Mouse (Mus musculus) MEL (cell line): Measurements from ENCODE around the gene Fnip2.

Experiments used
- CTCF ChIP-seq, 3 experiments: IDR thresholded peaks in 2 of 3; conservative IDR thresholded peaks in 1 of 3; 2 replicates each; pipeline ENCODE4 v1.5.1; 2011 to 2012; ENCODE audit warnings: low read length in 3 of 3, low read depth in 2 of 3, mild to moderate bottlenecking in 2 of 3, improper control_type of control experiment in 1 of 3, inconsistent platforms in 1 of 3, mixed read lengths in 1 of 3, moderate library complexity in 1 of 3; ENCODE audit not compliant: control insufficient read depth in 1 of 3, insufficient read depth in 1 of 3, poor library complexity in 1 of 3, severe bottlenecking in 1 of 3
- EP300 ChIP-seq, 2 experiments: IDR thresholded peaks; 2 replicates each; pipeline ENCODE4 v1.6.1; 2011; ENCODE audit warnings: improper control_type of control experiment in 2 of 2, low read length in 2 of 2, low read depth in 1 of 2, mild to moderate bottlenecking in 1 of 2
- HCFC1 ChIP-seq: IDR thresholded peaks from 2 replicates; pipeline ENCODE4 v1.6.1; 2012; ENCODE audit warnings: low read depth, mild to moderate bottlenecking, inconsistent platforms, low read length, improper control_type of control experiment, moderate library complexity
- MAX ChIP-seq: IDR thresholded peaks from 2 replicates; pipeline ENCODE4 v1.6.1; 2011; ENCODE audit warnings: low read length, improper control_type of control experiment
- MXI1 ChIP-seq: IDR thresholded peaks from 2 replicates; pipeline ENCODE4 v1.6.1; 2011; ENCODE audit warnings: mild to moderate bottlenecking, low read depth, low read length, improper control_type of control experiment
- MYC ChIP-seq: IDR thresholded peaks from 2 replicates; pipeline ENCODE4 v1.6.1; 2011; ENCODE audit warnings: low read depth, mild to moderate bottlenecking, low read length, improper control_type of control experiment, moderate library complexity
- RAD21 ChIP-seq: IDR thresholded peaks from 2 replicates; pipeline ENCODE4 v1.6.1; 2011; ENCODE audit warnings: mild to moderate bottlenecking, low read depth, low read length, improper control_type of control experiment
- ZC3H11A ChIP-seq: IDR thresholded peaks from 2 replicates; pipeline ENCODE4 v1.6.1; 2012; ENCODE audit warnings: low read depth, mild to moderate bottlenecking, inconsistent platforms, low read length, improper control_type of control experiment
- ZNF384 ChIP-seq: IDR thresholded peaks from 2 replicates; pipeline ENCODE4 v1.6.1; 2012; ENCODE audit warnings: low read depth, mild to moderate bottlenecking, inconsistent platforms, low read length, improper control_type of control experiment

DNA sequence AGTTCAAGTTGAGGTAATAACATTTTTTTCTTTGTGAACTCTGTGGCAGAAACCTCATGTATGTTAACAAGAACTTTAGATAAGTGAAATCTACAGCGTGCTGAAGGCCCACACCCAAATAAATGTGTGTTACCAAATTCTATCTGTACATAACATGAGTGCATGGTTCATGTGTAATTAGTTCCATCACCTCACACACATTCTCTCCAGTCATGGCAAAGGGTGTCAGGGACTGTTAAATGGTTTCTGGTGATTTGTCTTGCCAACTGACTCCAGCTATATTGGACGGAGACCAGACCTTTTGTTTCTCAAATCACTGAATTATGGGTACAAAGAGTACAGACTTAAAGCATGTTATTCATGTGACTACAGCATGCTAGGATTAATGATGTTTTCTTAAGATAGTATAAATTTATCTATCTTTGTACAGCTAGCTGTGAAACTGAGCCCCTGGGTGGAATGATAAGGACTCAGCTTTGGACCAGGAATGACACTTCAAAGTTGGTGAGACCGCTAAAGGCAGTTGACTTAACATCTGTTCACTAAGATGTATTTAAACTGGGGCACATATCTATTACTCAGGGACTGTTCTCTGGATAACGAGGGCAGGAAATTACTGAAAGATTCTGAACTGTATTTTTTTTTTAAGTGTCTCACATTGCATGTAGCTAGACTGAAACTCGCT is 12.4 kb upstream of the Fnip2 start:
- TF ChIP-seq MAX, result peak; percentile 63; the same call in 1 of the 2 replicates
- TF ChIP-seq ZC3H11A, result 0 out of 2 replicates have a peak, but pooled peaks have one; percentile 5
- TF ChIP-seq MXI1, result no peak
- TF ChIP-seq EP300 (IDR thresholded peaks at IDR 0.05; ENCODE audit: low read depth in 1 of 2, low read length in 2 of 2), result peak; percentile 81 to 89; a peak in 3 of 4 replicates
- no peak for TF ChIP-seq CTCF (IDR thresholded peaks at IDR 0.05 in 2 of 3, conservative IDR thresholded peaks at IDR 0.05 in 1 of 3; ENCODE audit: control insufficient read depth in 1 of 3, insufficient read depth in 1 of 3, low read depth in 2 of 3, low read length in 3 of 3, poor library complexity in 1 of 3, severe bottlenecking in 1 of 3)
- peak; percentile 86 for TF ChIP-seq ZNF384
- TF ChIP-seq HCFC1, result no peak
- 0 out of 2 replicates have a peak, but pooled peaks have one; percentile 47 for TF ChIP-seq MYC
- no peak for TF ChIP-seq RAD21
